Mouse (Mus musculus) myocyte (in vitro differentiated cells): Measurements from ENCODE around the gene Kcnip1. TPM values are rescaled to one million over a fixed set of nuclear protein-coding genes. Genes with fewer than 3 reads are reported as not detected.

Source experiments
- H3K27me3 ChIP-seq: one replicate; pipeline ENCODE4 v1.6.1; 2011; ENCODE audit not compliant: control insufficient read depth, insufficient read depth, insufficient read length
- H3K36me3 ChIP-seq: one replicate; pipeline ENCODE4 v1.6.1; 2011; ENCODE audit not compliant: control insufficient read depth, insufficient read depth
- H3K4me2 ChIP-seq: one replicate; pipeline ENCODE4 v1.6.1; 2011; ENCODE audit warnings: low read depth, control low read depth
- H3K4me3 ChIP-seq: one replicate; pipeline ENCODE4 v1.5.1; 2011; ENCODE audit warnings: mild to moderate bottlenecking, control low read depth, moderate library complexity
- H3K79me2 ChIP-seq: one replicate; pipeline ENCODE4 v1.6.1; 2011; ENCODE audit not compliant: control insufficient read depth, insufficient read depth
- H3ac ChIP-seq: one replicate; pipeline ENCODE4 v1.6.1; 2011; ENCODE audit not compliant: control insufficient read depth, insufficient read length
- CEBPB ChIP-seq: IDR thresholded peaks from 2 replicates; pipeline ENCODE4 v1.6.1; 2011; ENCODE audit warnings: mild to moderate bottlenecking, moderate library complexity; ENCODE audit not compliant: poor library complexity, insufficient read depth, severe bottlenecking
- E2F4 ChIP-seq: IDR thresholded peaks from one replicate; pipeline ENCODE4 v1.6.1; 2011; ENCODE audit warnings: mild to moderate bottlenecking, control low read depth, moderate library complexity; ENCODE audit not compliant: insufficient read depth
- MAX ChIP-seq: IDR thresholded peaks from one replicate; pipeline ENCODE4 v1.6.1; 2011; ENCODE audit warnings: low read depth, mild to moderate bottlenecking, control low read depth
- MYOD1 ChIP-seq, 3 experiments: IDR thresholded peaks; one replicate each; pipeline ENCODE4 v1.6.1; 2011; ENCODE audit warnings: control low read depth in 2 of 3, low read depth in 2 of 3, mild to moderate bottlenecking in 2 of 3, moderate library complexity in 1 of 3; ENCODE audit not compliant: insufficient read length in 2 of 3, control insufficient read depth in 1 of 3
- MYOG ChIP-seq, 3 experiments: IDR thresholded peaks; one replicate each; pipeline ENCODE4 v1.6.1; 2011; ENCODE audit warnings: control low read depth in 2 of 3, low read depth in 2 of 3, mild to moderate bottlenecking in 2 of 3; ENCODE audit not compliant: insufficient read length in 2 of 3, control insufficient read depth in 1 of 3, insufficient read depth in 1 of 3
- POLR2A ChIP-seq: IDR thresholded peaks from one replicate; pipeline ENCODE4 v1.6.1; 2011; ENCODE audit warnings: low read depth, mild to moderate bottlenecking, control low read depth, moderate library complexity; ENCODE audit not compliant: insufficient read length
- POLR2AphosphoS2 ChIP-seq: IDR thresholded peaks from one replicate; pipeline ENCODE4 v1.6.1; 2011; ENCODE audit warnings: low read depth, control low read depth; ENCODE audit not compliant: insufficient read length
- REST ChIP-seq: IDR thresholded peaks from one replicate; pipeline ENCODE4 v1.6.1; 2011; ENCODE audit warnings: mild to moderate bottlenecking, control low read depth, moderate library complexity; ENCODE audit not compliant: insufficient read depth, insufficient read length
- SRF ChIP-seq: IDR thresholded peaks from one replicate; pipeline ENCODE4 v1.6.1; 2011; ENCODE audit warnings: low read depth; ENCODE audit not compliant: control insufficient read depth, insufficient read length
- TCF12 ChIP-seq: IDR thresholded peaks from one replicate; pipeline ENCODE4 v1.6.1; 2011; ENCODE audit warnings: mild to moderate bottlenecking, control low read depth; ENCODE audit not compliant: poor library complexity, insufficient read depth, severe bottlenecking
- TCF3 ChIP-seq: IDR thresholded peaks from one replicate; pipeline ENCODE4 v1.6.1; 2011; ENCODE audit warnings: low read depth, control low read depth; ENCODE audit not compliant: insufficient read length
- USF1 ChIP-seq: IDR thresholded peaks from one replicate; pipeline ENCODE4 v1.6.1; 2011; ENCODE audit warnings: low read depth, mild to moderate bottlenecking, control low read depth, moderate library complexity
- polyA plus RNA-seq: library from polyadenylated mRNA; unstranded; fragments of >200 nt; fragmentation: generic; extraction: Trizol; gene quantifications from one replicate; pipeline ENCODE4 v1.2.1, GENCODE M21; 2012; ENCODE audit warnings: missing spikeins

Gene Kcnip1
- polyA plus RNA-seq, 1 experiment = not detected

DNA sequence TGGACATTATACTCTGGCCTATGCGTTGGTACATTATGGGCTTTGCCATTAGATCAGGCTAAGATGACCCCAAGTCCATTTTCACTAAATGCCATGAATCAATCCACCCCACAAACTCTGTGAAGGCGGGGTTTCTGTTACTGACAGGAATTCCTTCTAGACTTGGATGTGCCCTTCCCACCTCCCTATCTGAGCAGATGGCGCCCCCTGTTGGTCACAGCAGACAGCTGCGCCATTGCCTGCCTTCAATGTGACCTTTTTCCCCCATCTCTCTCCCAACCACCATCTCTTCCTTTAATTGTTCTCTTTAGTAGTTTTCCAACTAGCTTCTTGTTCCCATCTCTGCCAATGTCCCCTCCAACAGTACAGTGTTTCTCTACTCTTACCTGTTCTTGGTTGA, 243.0 kb downstream of the Kcnip1 start:
- Histone ChIP-seq H3K36me3 (no peaks in the 10 kb centered on the region), H3K79me2 (no peaks in the 10 kb centered on the region), H3K4me2 (no peak overlapping the region), H3K27me3 (no peaks in the 10 kb centered on the region), H3ac (no peak overlapping the region), H3K4me3 (no peak overlapping the region)
- TF ChIP-seq MAX = no peak
- no peak for TF ChIP-seq REST
- TF ChIP-seq CEBPB = no peak
- no peak for TF ChIP-seq SRF
- TF ChIP-seq MYOG (IDR thresholded peaks at IDR 0.05; ENCODE audit: control insufficient read depth in 1 of 3, insufficient read depth in 1 of 3, insufficient read length in 2 of 3, low read depth in 2 of 3) = no peak
- no peak for TF ChIP-seq MYOD1 (IDR thresholded peaks at IDR 0.05; ENCODE audit: control insufficient read depth in 1 of 3, insufficient read length in 2 of 3, low read depth in 2 of 3)
- TF ChIP-seq POLR2AphosphoS2 = no peak

DNA sequence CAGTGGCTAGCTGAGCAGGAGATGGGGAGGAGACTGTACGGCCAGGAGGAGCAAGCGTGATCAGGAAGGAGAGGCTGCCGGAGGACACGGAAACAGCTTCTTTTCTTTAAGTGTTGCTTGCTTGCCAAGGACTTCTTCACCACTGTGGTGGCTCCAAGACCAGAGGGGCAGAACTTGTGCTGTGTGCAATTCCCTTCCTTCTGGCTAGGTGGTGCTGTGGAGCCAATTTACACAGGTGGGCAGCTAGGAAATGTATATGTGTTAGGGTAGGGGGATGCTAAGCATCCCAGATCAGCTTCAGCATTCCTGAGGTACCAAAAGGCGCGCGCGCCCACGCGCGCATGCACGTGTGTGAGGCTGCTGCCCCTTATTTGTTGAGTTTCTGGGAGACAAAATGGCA, 243.5 kb downstream of the Kcnip1 start:
- Histone ChIP-seq H3K79me2 (no peaks in the 10 kb centered on the region), H3ac (no peak overlapping the region), H3K4me3 (no peak overlapping the region), H3K36me3 (no peaks in the 10 kb centered on the region), H3K4me2 (peak overlapping the region; percentile 32), H3K27me3 (no peaks in the 10 kb centered on the region)
- no peak for TF ChIP-seq TCF12
- no peak for TF ChIP-seq REST
- TF ChIP-seq MAX = no peak
- no peak for TF ChIP-seq MYOG (IDR thresholded peaks at IDR 0.05; ENCODE audit: control insufficient read depth in 1 of 3, insufficient read depth in 1 of 3, insufficient read length in 2 of 3, low read depth in 2 of 3)
- TF ChIP-seq POLR2AphosphoS2 = no peak
- no peak for TF ChIP-seq POLR2A
- no peak for TF ChIP-seq TCF3
- no peak for TF ChIP-seq SRF

DNA sequence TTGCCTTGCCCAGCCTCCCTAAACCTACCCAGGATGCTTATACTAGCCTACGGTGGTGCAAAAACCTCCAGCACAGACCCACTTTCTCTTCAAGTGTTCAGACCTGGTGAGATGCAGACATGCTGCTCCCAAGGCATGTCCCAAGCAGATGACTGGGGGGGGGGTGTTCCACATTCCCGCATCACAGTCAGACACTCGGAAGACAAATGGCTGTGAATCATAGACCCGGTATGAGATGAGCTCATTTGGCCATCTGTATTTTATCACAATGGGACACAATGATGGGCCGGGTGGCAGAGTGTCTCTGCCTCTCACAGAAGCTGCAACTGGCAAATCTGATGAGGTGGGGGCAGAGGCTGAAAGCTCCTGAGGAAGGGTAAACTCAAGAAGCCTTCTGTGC, 244.2 kb downstream of the Kcnip1 start:
- TF ChIP-seq TCF3 (no peak), POLR2A (no peak), TCF12 (no peak), POLR2AphosphoS2 (no peak), REST (no peak), USF1 (no peak), SRF (no peak)
- Histone ChIP-seq H3K4me2 (peak overlapping the region; percentile 32), H3K4me3 (no peak overlapping the region), H3K79me2 (no peaks in the 10 kb centered on the region), H3K27me3 (no peaks in the 10 kb centered on the region), H3K36me3 (no peaks in the 10 kb centered on the region), H3ac (no peak overlapping the region)

DNA sequence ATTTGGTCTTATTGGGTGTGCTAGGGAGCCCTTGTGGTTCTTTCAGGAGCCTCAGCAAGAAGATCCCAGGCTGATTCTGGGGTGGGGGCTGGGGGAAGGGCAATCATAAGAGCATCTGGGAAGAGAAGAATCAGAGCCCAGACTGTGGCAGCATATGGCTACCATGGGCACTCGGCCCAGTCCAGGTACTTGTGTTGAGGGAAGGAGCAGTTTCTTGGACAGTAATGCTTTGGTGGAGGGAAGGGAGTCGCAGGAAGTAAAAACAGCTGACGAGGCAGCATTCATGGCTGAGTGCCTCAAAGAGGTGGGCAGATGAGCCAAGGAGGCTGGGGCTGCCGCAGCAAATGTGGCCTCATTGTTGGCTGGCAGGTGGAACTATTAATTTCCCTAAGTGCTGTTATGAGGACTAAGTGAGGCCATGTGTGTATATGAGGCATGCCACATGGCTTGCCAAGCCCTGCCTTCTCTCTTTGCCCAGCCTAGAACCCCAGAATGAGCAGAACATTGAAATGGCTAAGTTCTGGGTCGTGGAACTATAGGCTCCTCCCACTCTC, 245.5 kb downstream of the Kcnip1 start:
- Histone ChIP-seq H3K36me3 (no peaks in the 10 kb centered on the region), H3ac (no peak overlapping the region), H3K27me3 (no peaks in the 10 kb centered on the region), H3K4me2 (no peak overlapping the region), H3K4me3 (no peak overlapping the region), H3K79me2 (no peaks in the 10 kb centered on the region)
- TF ChIP-seq USF1 (no peak), REST (no peak), POLR2AphosphoS2 (no peak)

DNA sequence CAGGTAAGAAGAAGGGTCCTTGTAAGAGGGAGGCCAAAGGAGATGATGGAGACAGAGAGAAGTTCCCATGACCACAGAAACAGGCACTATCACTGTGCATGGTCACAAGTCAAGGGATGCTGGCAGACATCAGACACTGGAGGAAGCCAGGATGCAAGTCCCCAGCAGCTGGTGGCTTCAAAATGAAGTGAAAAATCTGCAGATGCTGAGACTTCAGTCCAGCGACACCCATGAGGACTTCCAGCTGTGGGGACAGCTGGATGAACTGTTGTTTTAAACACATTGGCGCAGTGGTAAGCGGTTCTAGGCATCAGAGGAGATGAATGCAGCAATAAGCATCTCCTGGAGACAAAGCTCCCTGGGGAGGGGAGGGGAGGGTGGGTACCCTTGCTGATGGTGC, 246.6 kb downstream of the Kcnip1 start:
- H3ac ChIP-seq = no peak overlapping the region
- no peak overlapping the region for H3K4me2 ChIP-seq
- TF ChIP-seq MAX = no peak
- no peak for TF ChIP-seq E2F4
- TF ChIP-seq POLR2AphosphoS2 = no peak
- no peak for TF ChIP-seq SRF
- TF ChIP-seq REST = no peak
- TF ChIP-seq POLR2A = no peak
- no peak for TF ChIP-seq TCF3
- TF ChIP-seq MYOG (IDR thresholded peaks at IDR 0.05; ENCODE audit: control insufficient read depth in 1 of 3, insufficient read depth in 1 of 3, insufficient read length in 2 of 3, low read depth in 2 of 3) = no peak
- TF ChIP-seq USF1 = no peak
- TF ChIP-seq TCF12 = no peak
- TF ChIP-seq CEBPB = no peak
- no peak for TF ChIP-seq MYOD1 (IDR thresholded peaks at IDR 0.05; ENCODE audit: control insufficient read depth in 1 of 3, insufficient read length in 2 of 3, low read depth in 2 of 3)
- no peak overlapping the region for H3K4me3 ChIP-seq
- no peaks in the 10 kb centered on the region for H3K36me3 ChIP-seq
- no peaks in the 10 kb centered on the region for H3K27me3 ChIP-seq
- no peaks in the 10 kb centered on the region for H3K79me2 ChIP-seq
